Mouse (Mus musculus) cerebellum, postnatal 36 days (tissue): ENCODE measurements around the gene Slc6a17.

ENCODE experiments used
- DNase-seq, 2 experiments: peaks; one replicate each; pipeline ENCODE4 v3.0.0; 2021 to 2022; ENCODE audit warnings: mixed read lengths in 2 of 2

Slc6a17 gene

DNA sequence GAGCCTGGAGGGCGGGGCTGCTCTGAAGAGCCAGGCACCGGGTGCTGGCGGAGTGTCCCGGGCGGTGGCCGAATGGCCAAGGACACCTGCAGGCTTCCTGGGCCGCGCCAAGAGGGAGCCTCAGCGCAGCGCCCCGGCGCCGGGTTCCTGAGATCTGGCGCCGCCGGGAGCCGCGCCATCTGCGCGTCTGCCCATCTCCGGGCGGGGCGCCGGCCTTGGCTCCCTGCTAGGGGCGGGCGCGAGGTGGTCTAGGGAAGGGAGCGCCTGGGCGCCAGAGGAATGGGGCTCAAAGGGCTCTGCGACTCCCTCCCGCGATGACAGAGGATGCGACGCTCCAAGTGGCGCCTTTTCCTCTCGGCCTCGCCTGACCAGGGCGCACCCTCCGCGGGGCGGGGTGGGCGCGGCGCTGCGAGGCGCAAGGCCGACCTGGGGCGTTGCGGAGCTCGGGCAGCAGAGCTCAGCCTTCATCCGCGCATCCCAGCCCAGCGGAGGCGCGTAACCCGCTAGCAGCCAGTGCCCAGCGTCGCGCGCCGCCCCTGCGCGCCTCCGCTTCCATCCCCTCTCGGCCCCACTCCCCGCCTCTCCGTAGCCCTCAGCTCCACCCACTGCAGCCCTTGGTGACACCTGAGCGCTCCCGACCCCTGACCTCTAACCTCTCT lies 57.9 kb downstream of the Slc6a17 start:
- DNase-seq, result peak; percentile 55 to 61

DNA sequence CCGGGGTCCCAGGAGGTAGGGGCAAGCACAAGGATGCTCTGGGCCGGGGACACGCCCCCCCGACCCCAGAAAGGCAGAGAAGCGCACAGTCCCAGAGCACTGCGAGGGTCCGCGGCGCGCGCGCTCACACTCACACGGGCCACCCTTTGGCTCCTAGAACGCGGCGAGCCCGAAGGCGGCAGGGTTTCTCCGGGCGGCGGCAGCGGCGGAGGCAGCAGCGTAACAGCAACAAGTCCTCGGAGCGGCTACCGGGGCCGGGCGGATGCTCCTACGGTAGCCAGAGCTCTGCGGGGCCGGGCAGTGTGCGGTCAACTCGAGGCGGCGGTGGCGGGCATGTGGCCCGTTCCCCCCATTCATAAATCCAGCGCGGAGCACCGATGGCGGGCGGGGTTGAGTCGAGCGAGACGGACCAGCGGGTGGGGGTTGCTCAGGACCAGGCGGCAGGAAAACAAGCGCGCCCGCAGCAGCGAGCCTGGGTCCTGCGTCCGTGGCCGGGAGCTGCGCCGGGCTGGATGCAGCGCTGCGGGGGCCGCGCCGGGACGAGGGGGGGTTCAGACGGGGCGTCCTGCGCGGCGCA lies 58.5 kb downstream of the Slc6a17 start, which contains the start of gene Kcnc4:
Gene Kcnc4, minus strand, starts transcription at position 357 of the 577 bp plus-strand sequence.
- DNase-seq, result peak; percentile 44 to 53

DNA sequence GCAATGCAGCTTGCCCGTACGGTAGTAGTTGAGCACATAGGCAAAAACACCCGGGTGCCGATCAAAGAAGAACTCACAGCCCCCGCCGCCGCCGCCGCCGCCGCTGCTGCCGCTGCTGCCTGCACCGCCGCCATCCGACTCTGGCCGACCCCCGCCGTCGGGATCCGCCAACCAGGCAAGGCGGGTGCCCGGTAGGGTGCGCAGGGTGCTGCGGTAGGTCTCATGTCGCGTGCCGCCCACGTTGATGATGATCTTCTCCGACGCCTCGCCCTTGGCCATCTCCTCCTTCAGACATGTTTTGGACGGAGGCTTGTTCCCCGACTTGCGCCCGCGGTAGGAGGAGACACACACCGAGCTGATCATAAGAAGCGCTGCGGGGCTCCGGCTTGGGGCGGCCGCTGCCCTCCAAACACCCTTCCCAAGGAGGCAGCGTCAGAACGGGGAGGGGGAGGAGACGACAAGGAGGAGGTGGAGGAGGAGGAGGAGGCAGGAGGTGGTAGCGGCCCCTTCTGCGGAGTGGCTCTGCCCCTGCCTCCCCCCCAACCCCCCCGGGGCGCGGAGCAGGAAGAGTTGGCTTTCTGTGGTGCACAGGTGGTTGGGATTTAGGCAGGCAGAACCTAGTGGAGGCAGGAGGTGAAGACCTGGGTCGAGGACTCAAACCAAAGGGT lies 59.2 kb downstream of the Slc6a17 start:
- peak in 1 of 2 experiments; percentile 35 for DNase-seq

DNA sequence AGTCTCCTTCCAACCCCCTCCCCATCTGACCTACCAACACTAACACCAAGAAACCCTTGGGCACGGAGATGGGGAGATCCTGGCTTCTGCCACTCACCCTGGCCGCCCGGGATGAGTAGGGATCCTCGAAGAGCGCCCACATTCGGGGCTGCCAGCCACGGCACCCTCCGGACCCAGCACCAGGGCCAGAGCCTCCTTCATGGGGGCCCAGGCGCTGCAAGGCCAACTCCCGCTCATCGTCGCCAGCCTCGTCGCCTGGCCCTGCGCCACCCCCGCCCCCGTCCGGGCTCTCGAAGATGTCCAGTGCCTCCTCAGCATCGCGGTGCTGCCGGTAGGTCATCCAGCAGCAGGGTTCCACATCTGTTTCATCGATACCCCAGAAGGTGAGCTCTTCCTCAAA lies 59.7 kb downstream of the Slc6a17 start:
- DNase-seq, result peak in 1 of 2 experiments; percentile 47

DNA sequence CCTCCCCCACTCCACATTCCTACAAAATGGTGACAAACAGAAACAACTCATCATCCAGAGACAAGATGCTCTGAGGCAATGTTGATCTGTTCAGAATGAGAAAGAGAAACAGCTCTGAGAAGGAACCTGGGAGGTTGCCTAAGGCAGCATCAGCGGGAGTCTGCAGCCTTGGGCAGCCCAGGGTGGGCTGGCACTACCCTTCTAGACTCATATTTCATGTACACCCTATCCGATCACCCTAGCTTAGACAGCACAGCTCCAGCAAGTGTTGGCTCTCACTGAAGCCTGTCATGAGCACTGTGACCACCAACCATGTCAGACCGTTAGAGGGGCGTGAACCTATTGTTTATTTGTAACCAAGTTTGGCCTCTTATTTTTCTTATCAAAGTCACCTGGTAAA lies 63.5 kb downstream of the Slc6a17 start:
- DNase-seq, result no peak

DNA sequence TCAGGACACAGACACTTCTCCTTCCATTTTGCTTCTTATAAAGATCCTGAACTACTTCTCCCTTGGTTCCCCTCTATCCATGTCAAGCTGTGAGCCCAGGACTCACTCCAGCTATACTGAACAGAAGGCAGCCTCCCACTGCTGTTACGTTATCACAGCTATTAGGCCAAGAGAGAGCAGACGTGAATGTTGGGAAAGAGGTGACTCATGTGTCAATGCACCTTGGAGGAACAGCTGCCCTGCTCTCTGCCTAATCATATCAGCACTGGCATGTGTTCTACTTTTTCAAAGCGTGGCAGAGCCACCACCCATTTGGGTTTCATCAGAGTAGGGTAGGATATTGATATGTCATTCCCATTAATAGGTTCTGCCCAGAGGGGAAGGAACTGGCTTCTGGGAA lies 71.0 kb downstream of the Slc6a17 start:
- DNase-seq, result no peak

DNA sequence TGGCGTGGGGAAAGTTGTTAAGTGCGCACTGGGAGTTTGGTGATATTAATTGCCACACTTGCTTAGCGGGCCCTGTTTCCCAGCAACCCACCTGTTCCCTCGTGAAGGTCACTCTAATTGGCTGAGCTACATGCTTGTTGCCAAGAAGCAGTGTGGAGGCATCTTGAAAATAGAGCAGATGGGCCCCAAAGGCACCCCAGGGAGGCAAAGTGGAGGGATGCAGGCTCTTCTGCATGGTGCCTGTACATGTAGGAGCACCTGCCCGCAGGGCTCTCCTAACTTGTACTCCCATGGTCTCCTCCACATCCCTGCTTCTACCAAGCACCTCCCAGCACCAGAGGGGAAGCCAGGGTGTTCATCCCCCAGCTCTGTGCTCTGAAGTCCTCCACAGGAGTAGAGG lies 74.0 kb downstream of the Slc6a17 start:
- peak in 1 of 2 experiments; percentile 19 for DNase-seq

DNA sequence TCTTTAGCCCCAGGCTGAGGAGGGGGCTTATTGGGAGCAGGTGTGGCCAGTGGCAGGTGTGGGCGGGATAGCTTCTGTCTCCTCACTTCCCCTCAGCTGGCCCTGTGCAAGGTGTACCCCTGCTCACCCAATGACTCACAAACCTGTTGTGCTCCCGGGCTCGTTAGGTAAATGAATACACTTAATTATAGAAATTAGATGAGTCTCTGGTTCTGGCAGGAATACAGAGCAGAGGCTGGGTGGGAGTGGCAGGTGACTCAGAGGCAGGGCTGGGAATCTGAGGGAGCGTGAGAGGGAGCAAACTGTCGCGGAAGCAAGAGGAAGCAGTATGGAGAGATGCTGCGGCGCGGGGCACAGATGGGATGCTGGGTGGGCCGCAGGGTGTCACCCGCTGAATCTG lies 75.6 kb downstream of the Slc6a17 start:
- no peak for DNase-seq

DNA sequence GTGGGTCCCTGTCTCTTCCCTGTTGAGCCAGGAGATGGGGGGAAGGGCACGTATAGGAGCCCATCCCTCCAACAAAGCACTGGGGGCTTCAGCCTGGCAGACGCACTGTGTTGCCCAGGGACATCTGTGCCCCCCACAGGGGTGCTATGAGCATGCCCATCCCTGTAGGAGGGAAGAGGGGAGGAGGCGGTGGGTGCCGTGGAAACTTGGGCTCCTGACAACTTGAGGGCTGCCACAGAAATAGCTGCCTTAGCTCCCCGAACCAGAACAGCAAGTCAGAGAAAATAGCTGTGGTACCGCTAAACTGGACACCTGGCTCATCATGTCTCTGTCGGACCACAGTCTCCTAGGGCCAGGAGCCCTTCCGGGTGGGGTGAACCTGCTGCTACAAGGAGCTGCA lies 76.5 kb downstream of the Slc6a17 start:
- no peak for DNase-seq

DNA sequence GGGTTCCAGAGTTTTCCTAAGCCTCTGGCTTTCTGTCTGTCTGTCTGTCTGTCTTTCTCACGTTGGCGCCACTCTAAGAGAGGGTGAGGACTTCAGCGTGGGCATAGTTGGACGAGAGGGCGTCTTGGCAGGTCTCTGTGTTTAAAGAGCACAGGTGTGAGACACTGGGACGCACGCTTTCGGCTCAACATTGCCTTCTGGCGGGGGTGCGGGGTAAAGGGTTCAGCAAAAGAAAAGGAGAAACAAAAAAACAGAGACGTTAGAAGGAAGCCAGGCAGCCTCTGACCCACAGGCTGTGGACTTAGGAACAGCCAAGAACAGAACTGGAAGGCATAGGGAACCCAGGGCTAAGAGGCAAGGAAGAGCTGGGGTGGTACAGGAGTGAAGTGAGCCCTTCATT lies 78.5 kb downstream of the Slc6a17 start:
- no peak for DNase-seq

DNA sequence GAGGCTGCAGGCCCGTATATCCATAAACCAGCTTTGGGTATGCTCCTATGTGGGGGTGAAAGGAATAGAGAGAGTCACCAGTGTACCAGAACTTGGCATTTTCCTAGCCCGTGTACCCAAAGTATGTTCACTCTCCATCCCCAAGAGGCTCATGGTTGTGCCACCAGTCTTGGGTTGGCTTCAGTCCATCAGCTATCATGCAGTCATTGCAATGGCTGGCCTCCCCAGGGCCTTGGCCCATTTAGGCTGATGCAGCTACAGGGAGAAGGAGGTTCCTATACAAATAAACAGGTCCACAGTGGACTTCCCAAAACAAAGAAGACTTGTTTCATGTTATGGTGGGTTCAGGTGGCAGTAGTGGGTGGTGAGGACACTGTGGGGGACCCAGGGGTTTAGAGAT lies 80.2 kb downstream of the Slc6a17 start:
- DNase-seq, result no peak

DNA sequence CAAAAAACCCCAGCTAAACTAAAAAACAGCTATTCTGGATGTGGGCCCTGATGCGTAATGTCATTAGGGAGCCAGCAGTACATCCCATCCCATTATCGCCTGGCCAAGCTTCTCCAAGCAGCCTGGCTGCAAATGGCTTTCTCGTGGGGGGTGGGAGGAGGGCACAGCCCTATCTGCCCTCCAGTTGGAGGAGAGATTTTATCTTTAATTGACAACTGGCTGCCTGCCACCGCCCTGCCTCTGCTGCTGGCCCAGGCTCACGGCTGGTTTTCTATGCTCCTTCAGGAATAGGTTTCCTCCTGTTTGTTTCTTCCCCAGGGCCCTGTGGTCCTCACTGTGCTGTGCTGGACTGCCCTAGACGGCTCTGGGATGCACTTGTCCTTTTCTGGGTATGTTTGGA lies 81.4 kb downstream of the Slc6a17 start:
- DNase-seq, result peak in 1 of 2 experiments; percentile 25

DNA sequence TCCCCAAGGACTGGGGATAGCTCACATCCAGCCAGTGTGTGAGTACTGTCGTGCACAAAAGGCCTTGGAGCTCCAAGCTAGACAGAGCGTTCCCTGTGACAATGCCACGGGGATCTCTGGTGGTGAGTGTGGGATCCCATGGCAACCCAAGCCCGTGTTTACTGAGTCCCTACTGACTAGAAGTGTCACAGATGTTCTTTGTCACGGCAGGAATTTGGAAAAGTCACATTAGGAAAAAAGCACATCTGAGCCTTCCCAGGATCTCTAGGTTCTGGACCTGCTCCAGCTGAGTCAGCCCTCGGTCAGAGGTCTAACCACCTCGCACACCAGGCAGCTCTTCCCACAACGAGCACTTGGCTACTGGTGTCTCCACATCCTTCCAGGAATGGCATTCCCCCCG lies 84.2 kb downstream of the Slc6a17 start:
- DNase-seq, result no peak

DNA sequence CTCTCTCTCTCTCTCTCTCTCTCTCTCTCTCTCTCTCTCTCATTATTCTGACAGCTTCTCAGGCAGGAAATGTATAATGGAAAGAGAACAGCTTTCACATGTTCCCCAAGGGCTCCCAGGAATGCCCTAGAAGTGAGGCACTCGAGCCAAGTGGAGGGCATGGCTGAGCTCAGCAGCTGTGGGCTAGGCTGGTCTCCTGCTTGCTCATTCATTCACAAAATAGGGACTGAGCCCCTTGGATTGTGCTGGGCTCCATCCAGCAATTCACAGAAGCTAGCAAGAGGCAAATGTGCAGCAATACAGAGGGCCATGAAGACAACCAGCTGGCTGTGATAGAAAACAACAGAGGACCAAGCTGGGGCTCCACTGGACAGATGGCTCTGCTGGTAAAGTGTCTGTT lies 86.5 kb downstream of the Slc6a17 start:
- DNase-seq, result no peak

DNA sequence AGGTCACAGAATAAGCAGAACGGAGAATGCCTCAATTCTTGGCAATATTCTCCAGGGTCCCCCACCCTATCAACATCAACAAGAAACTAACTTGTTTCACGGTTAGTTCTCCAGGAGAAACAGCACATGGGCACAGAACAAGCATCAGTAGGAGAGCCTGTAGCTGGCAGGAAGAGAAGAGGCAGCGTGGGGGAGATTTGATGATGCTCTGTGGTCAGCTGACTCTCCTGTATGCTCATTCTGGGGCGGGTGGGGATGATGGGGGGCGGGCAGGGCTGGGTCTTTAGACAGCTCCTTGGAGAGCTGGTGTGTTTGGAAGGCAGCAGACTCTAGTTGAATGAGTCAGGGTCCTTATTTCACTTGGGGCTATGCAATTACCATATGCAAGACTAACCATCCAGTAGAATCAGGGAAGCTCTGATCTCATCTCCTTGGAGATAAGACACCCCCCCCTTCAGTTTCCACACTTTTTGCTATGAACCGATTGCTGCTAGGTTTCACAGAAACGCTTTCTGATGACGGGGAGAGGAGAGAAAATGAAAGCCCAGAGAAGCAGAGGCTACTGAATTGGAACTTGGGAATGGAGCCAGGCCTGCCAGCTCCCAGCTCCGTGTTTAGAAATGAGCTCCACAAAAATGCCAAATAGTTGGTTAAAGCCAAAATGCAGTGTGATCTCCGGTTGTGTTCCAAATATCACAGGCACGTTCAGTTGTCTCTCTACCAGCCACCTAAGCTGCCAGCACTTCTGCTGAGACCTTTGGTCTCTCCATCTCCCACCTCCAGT lies 93.4 kb downstream of the Slc6a17 start:
- DNase-seq, result no peak

DNA sequence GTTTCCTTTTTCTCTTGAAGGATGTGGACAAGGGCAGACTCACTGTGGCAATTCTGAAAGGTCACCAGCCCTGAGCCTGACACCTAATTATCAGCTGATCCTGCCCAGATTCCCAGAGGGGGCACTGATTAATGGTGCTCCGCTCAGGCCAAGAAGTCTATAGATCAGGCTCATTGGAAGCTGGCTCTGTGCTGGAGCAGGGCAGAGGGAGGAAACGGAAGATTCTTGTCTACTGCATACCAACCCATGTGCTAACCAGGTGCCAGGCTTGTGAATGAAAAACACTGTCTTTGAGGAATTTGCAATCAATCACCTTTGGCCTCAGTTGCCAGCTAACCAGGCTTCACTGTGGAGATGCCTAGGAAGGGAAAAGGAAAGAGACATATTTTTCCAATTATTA lies 97.7 kb downstream of the Slc6a17 start:
- DNase-seq, result no peak
